Mouse (Mus musculus) embryonic facial prominence, embryonic 12.5 days (tissue): ENCODE results near the gene Tmem28. TPM values are rescaled to one million over a fixed set of nuclear protein-coding genes. Genes with fewer than 3 reads are reported as not detected.
A peak's percentile ranks its signal among the peaks of the same experiment; 100 is the strongest.

Experiments used
- ATAC-seq: fragments of 200-750 bp; cut with Nextera tagmentation; 2 replicates; pipeline ENCODE4 v1.8.0; 2017; ENCODE audit not compliant: insufficient number of reproducible peaks, insufficient read depth, low FRiP score, low TSS enrichment
- H3K27ac ChIP-seq: fragments of 300-500 bp; sonication (generic); 2 replicates; pipeline ENCODE4 v1.5.1; 2016; ENCODE audit warnings: mild to moderate bottlenecking
- H3K27me3 ChIP-seq: fragments of 300-500 bp; sonication (generic); 2 replicates; pipeline ENCODE4 v1.6.1; 2016; ENCODE audit warnings: mild to moderate bottlenecking, moderate library complexity
- H3K36me3 ChIP-seq: fragments of 300-500 bp; sonication (generic); 2 replicates; pipeline ENCODE4 v1.6.1; 2016; ENCODE audit warnings: mild to moderate bottlenecking
- H3K4me1 ChIP-seq: fragments of 300-500 bp; sonication (generic); 2 replicates; pipeline ENCODE4 v1.6.1; 2016
- H3K4me2 ChIP-seq: fragments of 300-500 bp; sonication (generic); replicated peaks from 2 replicates; pipeline ENCODE4 v1.6.1; 2016; ENCODE audit warnings: mild to moderate bottlenecking, moderate library complexity
- H3K4me3 ChIP-seq: fragments of 300-500 bp; sonication (generic); 2 replicates; pipeline ENCODE4 v1.5.1; 2016; ENCODE audit warnings: mild to moderate bottlenecking
- H3K9ac ChIP-seq: fragments of 300-500 bp; sonication (generic); 2 replicates; pipeline ENCODE4 v1.6.1; 2016; ENCODE audit warnings: mild to moderate bottlenecking, moderate library complexity
- H3K9me3 ChIP-seq: fragments of 300-500 bp; sonication (generic); 2 replicates; pipeline ENCODE4 v1.6.1; 2016; ENCODE audit warnings: mild to moderate bottlenecking, moderate library complexity
- WGBS: fragments of 180-500 bp; shearing (Covaris S2); methylation state at CpG from one replicate; pipeline ENCODE4 v1.1.7; 2016; 5-methylcytosine and 5-hydroxymethylcytosine counted together
- polyA plus RNA-seq: library from polyadenylated mRNA; unstranded; fragments of >200 nt; fragmentation: Nextera tagmentation; extraction: Ambion mirVana; gene quantifications from 2 replicates; pipeline ENCODE4 v1.2.1, GENCODE M21; 2016

The Tmem28 gene
- polyA plus RNA-seq, result 0.48 and 0.50 TPM in 2 replicates

DNA sequence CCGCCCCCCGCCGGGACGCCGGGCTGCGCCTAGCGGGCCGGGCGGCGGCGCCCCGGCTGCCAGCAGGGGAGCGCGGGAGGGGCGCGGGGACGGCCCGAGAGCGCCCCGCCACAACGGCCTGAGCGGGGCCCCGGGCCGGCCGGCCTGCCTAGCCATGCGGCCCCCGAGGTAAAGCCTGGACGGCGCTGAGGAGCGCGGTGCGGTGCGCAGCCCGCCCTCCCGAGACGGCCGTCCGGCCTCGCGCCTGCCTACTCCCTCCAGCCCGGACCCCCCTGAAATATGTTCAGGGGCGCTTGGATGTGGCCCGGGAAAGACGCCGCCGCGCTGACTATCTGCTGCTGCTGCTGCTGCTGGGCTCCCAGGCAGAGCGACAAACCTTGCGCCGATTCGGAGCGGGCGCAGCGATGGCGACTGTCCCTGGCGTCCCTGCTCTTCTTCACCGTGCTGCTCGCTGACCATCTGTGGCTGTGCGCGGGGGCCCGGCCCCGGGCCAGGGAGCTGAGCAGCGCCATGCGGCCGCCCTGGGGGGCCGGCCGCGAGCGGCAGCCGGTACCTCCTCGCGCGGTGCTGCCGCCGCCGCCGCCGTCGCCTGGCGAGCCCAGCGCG is at the start of gene Tmem28:
Gene Tmem28 (plus strand): TSS at position 232 of the 606 bp plus-strand sequence.
- H3K4me3 ChIP-seq, result peak within 1 kb of the TSS; percentile 51
- H3K27me3 ChIP-seq, result peaks cover 58% of the 10 kb centered on the region
- peak within 1 kb of the TSS; percentile 27; the same call in 1 of the 2 replicates for H3K9ac ChIP-seq
- WGBS, result 24% methylated on average over 67 of the region's 82 CpGs
- H3K4me2 ChIP-seq, result peak within 1 kb of the TSS; percentile 68
- no peaks in the 10 kb centered on the region for H3K36me3 ChIP-seq
- H3K4me1 ChIP-seq, result no peaks in the 10 kb centered on the region
- H3K27ac ChIP-seq, result no peak within 1 kb of the TSS
- no peaks in the 10 kb centered on the region for H3K9me3 ChIP-seq
- ATAC-seq, result no peak

DNA sequence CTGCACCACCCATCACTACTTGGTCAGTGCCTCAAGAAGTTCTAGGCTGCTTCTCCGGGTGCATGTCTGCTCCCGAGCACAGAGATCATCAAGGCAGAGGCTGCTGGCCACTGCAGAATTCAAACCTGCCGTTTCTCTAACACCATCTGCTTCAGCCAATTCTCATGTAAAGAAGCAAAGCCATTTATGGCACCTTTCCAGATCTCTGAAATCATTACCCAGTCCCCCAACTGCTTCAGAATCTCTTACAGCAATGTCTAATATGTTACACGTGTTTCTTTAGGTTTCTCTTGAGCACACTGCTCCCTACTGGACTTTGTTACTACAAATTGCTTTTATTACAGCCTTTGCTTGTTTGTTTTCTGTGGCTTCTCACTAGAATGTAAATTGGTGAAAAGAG is 40.5 kb upstream of the Tmem28 start:
- Histone ChIP-seq H3K27me3 (0 out of 2 replicates have a peak, but pooled peaks cover 6% of the 10 kb centered on the region), H3K9me3 (no peaks in the 10 kb centered on the region), H3K9ac (no peak overlapping the region), H3K36me3 (no peaks in the 10 kb centered on the region), H3K4me2 (no peak overlapping the region), H3K4me1 (no peaks in the 10 kb centered on the region), H3K27ac (no peak overlapping the region), H3K4me3 (no peak overlapping the region)
- 54% methylated on average over 4 of the region's 4 CpGs for WGBS
- no peak for ATAC-seq

DNA sequence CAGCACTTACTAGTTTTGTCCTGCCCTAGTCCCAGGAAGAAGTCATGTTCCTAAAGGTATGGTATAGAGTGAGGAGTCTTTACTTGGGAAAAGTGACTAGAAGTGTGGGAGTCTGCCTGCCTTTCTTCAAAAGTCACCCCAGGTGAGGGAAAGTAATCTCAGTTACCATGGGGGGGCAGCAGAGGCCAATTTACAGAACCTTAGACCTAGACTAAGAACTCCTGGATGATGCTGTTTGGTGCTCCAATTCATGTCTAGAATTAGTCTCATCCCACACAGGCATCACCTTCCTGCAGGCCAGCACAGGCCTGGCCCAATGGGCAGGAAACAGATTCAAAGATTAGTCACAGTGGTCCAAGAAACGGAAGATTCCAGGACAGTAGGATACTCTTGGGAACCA is 12.4 kb upstream of the Tmem28 start:
- 33% methylated on average over 1 of the region's 1 CpGs for WGBS
- Histone ChIP-seq H3K4me3 (no peak overlapping the region), H3K27me3 (peaks cover 9% of the 10 kb centered on the region; the same call in 1 of the 2 replicates), H3K4me1 (no peaks in the 10 kb centered on the region), H3K27ac (no peak overlapping the region), H3K36me3 (no peaks in the 10 kb centered on the region), H3K4me2 (no peak overlapping the region), H3K9ac (no peak overlapping the region), H3K9me3 (no peaks in the 10 kb centered on the region)
- no peak for ATAC-seq

DNA sequence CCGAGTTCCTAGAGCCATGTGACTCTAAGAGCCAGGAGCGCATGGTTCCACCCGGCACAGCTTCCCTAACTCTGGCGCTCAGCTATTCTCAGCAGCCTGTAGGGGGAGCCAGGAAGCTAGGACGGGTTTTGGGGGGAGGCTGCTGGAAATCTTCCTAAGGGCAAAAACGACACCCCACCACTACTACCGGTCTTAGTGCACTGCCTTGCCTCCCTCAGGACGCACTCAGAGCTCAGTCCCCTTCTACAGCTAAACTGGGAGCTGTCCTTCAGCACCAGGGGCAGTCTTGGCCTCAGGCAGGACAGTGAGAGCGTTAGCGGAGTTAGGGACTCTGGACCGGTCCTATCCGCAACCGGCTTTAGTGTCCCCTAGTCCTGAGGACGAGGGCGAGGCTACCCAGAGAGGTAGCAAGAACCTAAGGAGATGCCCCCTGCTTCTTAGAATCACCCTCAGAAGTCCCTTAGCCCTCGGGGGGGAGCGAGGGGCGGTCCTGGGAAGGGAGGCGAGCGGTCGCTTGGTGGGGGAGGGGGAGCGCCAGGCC is 1.4 kb upstream of the Tmem28 start:
- Histone ChIP-seq H3K4me1 (no peaks in the 10 kb centered on the region), H3K9ac (no peak overlapping the region), H3K27me3 (peaks cover 51% of the 10 kb centered on the region), H3K4me2 (peak overlapping the region; percentile 68), H3K9me3 (no peaks in the 10 kb centered on the region), H3K27ac (no peak overlapping the region), H3K4me3 (peak overlapping the region; percentile 51), H3K36me3 (no peaks in the 10 kb centered on the region)
- peak; percentile 76 for ATAC-seq
- 21% methylated on average over 21 of the region's 22 CpGs for WGBS

DNA sequence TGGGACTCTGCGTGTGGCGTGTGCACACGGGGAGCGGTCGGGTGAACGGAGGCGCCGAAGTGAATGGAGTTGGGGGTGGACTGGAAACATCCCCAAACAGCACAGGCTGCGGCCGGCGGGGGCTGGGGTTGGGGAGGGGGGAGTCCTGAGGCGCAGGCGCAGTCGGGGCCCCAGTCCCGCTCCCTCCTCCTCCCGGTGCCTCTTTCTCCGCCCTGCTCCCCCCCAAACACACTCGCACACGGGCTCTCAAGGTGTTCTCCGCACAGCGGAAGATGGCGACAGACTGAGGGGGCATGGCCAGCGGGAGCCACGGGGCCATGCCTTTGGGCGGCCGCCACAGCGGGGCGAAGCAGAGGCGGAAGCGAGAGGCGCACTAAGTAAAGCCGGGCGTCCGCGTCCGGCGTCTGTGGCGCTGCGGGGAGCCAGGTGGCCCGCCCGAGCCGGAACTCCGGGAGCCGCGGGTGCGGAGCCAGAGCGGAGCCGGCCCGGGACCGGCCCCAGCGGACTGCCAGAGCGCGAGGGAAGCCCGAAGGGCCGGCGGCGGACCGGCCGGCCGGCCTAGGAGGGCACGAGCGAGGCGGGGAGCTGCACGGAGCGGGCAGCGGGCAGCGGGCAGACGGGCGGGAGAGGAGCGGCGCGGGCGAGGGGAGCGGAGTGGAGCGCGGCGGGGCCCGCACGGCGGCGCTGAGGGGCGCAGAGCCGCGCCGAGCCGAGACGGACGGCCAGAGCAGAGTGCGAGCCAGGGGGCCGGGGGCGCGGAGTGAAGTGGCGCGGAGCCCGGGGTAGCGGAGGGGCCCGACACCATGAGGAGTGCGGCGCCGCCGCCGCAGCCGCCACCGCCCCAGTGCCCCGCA is 658 bp upstream of the Tmem28 start:
- H3K4me2 ChIP-seq, result peak overlapping the region; percentile 68
- no peaks in the 10 kb centered on the region for H3K36me3 ChIP-seq
- no peaks in the 10 kb centered on the region for H3K9me3 ChIP-seq
- H3K4me3 ChIP-seq, result peak overlapping the region; percentile 51
- H3K27ac ChIP-seq, result no peak overlapping the region
- ATAC-seq, result peak; percentile 76
- H3K9ac ChIP-seq, result peak overlapping the region; percentile 27; the same call in 1 of the 2 replicates
- WGBS, result 19% methylated on average over 53 of the region's 105 CpGs
- H3K27me3 ChIP-seq, result peaks cover 55% of the 10 kb centered on the region
- H3K4me1 ChIP-seq, result no peaks in the 10 kb centered on the region

DNA sequence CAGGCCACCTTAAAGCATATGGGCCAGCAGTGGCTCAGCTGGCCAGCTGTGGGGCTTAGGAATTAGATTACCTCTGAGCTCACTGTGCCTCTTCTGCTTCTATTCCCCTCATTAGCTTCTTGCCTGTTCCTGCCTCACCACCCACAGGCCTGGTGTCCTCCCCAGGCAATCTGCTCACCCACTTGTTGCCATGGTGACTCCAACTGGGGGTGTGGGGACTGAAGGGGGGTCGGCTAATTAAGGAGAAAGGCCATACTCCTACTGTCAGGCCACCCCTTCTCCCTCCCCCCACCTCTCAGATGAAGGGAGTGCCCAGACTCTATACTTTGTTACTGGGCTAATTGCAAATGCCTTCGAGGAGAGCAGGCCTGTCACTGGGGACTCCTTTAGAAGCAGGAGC is 21.3 kb downstream of the Tmem28 start:
- Histone ChIP-seq H3K27ac (no peak overlapping the region), H3K27me3 (peaks cover 15% of the 10 kb centered on the region; the same call in 1 of the 2 replicates), H3K36me3 (no peaks in the 10 kb centered on the region), H3K4me2 (no peak overlapping the region), H3K9me3 (no peaks in the 10 kb centered on the region), H3K9ac (no peak overlapping the region), H3K4me3 (no peak overlapping the region), H3K4me1 (no peaks in the 10 kb centered on the region)
- WGBS, result 28% methylated on average over 2 of the region's 2 CpGs
- ATAC-seq, result no peak

DNA sequence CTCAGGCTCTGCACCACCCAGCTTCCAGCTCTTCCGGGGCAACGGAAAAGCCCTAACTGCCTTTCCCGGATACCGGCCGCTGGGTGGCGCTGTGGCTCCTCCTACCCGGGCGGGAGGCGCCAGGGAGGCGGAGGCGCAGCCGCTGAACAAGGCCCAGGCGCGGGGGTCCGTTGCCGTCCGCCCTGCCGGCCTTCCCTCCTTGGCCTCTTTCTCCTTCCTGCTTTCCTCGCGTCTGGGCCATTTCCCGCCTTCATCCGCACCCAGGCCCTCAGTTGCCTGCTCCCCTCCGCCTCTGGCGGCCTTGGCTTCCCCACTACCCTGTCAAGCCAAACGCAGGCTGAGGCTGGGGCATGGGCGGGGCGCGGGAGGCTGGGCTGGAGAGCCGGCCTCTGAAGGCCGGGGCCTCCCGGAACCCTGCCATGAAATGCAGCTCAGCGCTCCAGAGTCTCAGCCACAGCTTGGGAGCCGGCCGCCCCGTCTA is 32.5 kb downstream of the Tmem28 start:
- Histone ChIP-seq H3K9ac (0 out of 2 replicates have a peak overlapping the region, but pooled peaks have one; percentile 8), H3K4me2 (peak overlapping the region; percentile 43), H3K4me1 (no peaks in the 10 kb centered on the region), H3K4me3 (peak overlapping the region; percentile 28), H3K36me3 (no peaks in the 10 kb centered on the region), H3K27ac (no peak overlapping the region), H3K27me3 (peaks cover 30% of the 10 kb centered on the region; the same call in 1 of the 2 replicates), H3K9me3 (no peaks in the 10 kb centered on the region)
- 14% methylated on average over 35 of the region's 35 CpGs for whole genome bisulfite sequencing
- ATAC-seq, result peak; percentile 60

DNA sequence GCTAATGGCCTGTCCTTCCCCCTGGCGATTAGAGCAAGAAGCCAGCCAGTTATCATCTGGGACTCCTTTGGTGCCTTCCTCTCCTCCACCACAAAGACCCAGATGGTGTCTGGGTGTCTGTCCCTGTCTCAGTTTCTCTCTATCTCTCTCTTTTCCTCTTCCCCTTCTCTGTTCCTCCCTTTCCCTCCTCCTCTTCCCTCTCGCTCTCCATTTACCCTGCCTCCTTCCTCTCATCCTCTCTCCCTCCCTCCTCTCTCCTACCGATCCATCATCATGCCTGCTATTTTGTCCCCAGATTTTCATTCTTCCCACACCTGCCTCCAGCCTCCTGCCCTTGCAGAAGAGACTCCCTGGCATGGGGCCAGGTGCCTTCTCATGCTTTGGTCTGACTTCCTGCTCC is 33.0 kb downstream of the Tmem28 start:
- Histone ChIP-seq H3K27ac (no peak overlapping the region), H3K27me3 (peaks cover 31% of the 10 kb centered on the region), H3K36me3 (no peaks in the 10 kb centered on the region), H3K4me3 (no peak overlapping the region), H3K9me3 (no peaks in the 10 kb centered on the region), H3K9ac (no peak overlapping the region), H3K4me2 (peak overlapping the region; percentile 43), H3K4me1 (no peaks in the 10 kb centered on the region)
- WGBS, result 62% methylated on average over 3 of the region's 3 CpGs
- no peak for ATAC-seq

DNA sequence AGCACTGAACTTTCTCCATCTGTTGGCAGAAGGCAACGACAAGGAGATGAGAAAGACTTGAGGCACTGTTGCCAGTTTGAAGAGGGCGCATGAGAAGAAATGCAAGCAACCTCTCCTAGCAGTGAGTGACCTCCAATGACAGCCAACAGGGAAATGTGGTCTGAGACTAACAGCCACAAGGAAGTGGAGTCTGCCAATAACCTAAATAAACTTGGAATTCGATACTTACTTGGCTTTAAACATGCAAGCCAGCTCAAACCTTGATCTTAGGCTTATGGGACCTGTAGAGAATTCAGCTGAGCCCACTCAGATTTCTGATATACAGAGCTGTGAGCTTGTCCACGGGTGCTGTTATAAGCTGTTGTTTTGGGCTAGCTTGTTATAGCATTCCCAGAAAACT is 51.4 kb downstream of the Tmem28 start:
- H3K9ac ChIP-seq, result no peak overlapping the region
- no peaks in the 10 kb centered on the region for H3K9me3 ChIP-seq
- H3K4me1 ChIP-seq, result no peaks in the 10 kb centered on the region
- H3K4me3 ChIP-seq, result no peak overlapping the region
- H3K4me2 ChIP-seq, result no peak overlapping the region
- no peak for ATAC-seq
- no peak overlapping the region for H3K27ac ChIP-seq
- H3K27me3 ChIP-seq, result peaks cover 5% of the 10 kb centered on the region; the same call in 1 of the 2 replicates
- H3K36me3 ChIP-seq, result no peaks in the 10 kb centered on the region
- 58% methylated on average over 4 of the region's 4 CpGs for whole genome bisulfite sequencing

DNA sequence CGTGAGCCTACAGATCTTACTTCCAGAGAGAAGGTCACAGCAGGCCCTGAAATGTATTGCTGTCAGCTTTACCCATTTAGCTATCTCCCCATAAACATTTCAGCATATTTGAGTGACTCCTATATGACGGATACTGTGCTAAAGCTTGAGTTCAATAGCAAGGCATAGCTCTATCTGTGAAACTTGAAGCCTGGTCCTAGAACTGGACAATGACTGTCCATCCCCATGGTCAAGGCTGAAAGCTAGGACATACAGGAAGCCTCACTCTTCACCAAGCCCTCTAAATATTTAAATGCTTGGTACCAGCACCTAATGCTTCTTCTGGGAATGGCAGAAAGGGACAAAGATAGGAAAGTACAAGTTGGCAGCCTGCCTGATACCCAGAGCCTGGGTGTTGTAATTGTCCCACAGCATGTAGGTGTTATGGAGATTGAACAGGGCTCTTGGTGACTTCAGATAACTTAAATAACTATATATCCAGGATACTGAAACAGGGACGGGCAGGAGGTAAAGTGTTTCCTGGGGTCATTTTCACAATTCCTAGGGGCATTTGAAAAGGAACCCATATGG is 51.9 kb downstream of the Tmem28 start:
- Histone ChIP-seq H3K36me3 (no peaks in the 10 kb centered on the region), H3K27me3 (peaks cover 5% of the 10 kb centered on the region; the same call in 1 of the 2 replicates), H3K9me3 (no peaks in the 10 kb centered on the region), H3K4me1 (no peaks in the 10 kb centered on the region), H3K27ac (no peak overlapping the region), H3K4me3 (no peak overlapping the region), H3K4me2 (no peak overlapping the region), H3K9ac (no peak overlapping the region)
- no peak for ATAC-seq
- 65% methylated on average over 3 of the region's 3 CpGs for WGBS

DNA sequence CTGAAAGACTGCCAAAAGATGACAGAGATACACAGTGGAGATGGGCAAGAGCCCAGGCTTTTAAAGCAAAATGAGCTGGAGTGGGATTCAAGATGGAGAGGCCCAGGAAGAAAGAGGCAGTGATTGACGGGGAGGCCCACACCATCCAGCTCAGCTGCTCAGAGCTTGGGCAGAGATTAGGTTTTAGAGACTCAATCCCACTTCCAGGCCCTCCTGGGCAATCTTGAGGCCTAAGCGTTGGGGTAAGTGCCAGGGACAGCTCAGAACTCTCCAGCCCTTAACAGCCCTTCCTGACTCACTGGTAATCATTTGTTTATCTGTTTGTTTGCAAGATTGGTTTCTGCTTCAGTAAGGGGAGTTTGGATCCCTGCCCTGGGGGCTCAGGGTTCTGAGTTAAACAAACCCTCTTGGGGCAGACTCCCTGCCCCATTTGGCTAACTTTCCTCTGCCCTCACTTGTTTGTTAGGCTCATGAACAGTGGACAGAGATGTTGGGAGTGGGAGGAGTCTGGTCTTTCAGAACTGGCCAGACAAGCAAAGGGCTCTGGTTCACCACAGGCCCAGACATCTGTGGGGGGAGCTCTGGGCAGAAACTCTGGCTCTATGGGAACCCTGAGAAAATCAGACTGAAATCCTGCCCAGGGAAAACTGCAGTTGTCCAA is 52.6 kb downstream of the Tmem28 start:
- ATAC-seq, result no peak

More for the DNA sequence above, 52.6 kb downstream of the Tmem28 start:
- Histone ChIP-seq H3K9ac (no peak overlapping the region), H3K27me3 (peaks cover 5% of the 10 kb centered on the region; the same call in 1 of the 2 replicates), H3K4me1 (no peaks in the 10 kb centered on the region), H3K4me3 (no peak overlapping the region), H3K36me3 (no peaks in the 10 kb centered on the region), H3K4me2 (no peak overlapping the region), H3K27ac (no peak overlapping the region), H3K9me3 (no peaks in the 10 kb centered on the region)
- WGBS, result 62% methylated on average over 2 of the region's 2 CpGs
